ENCODE assay signal across 8 mouse cellular contexts in the genomic region with DNA sequence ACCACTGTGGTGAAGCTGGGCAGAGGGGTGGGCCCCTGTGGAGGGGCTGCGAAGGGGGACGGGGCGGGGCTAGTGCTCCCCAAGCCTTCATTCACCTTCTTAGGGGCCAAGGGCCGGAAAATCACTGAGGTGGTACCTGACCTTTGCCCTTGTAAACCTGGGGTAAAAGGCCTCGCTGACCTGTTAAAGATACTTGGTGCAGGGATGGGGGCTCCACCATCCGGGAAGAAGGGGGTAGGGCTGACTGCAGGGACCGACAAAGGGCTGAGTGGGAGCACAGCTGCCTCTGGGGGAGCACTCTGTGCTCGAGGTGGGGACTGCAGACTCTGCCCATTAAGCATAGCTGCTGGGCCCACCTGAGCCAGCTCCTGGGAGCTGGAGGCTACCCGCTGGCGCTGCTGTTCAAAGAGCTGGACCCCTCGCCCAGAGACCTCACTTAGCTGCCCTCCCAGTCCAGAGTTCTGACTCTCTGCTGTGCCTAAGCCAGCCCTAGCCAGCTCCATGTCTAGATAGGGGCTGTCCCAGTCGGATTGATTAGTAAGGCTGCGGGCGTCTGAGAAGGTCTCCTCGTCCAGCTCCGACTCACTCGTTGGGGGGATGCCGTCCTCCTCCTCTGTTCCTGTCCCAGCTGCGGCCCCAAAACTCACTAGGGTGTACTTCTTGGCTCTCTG. TPM values are rescaled to one million over a fixed set of nuclear protein-coding genes. Genes with fewer than 3 reads are reported as not detected.
DNase-seq lines count a peak whose midpoint lies in the region; ATAC-seq and TF ChIP-seq lines count a peak whose summit lies in the region.

No protein-coding gene starts in this region.

- H3K4me1 ChIP-seq in neural tube, embryonic 11.5 days (ENCODE audit: control insufficient read depth, insufficient read depth, low read length), result peaks cover 6% of the 10 kb centered on the region; the same call in 1 of the 2 replicates
- peaks cover 33% of the 10 kb centered on the region for H3K4me1 ChIP-seq in limb, embryonic 15.5 days
- peaks cover 20% of the 10 kb centered on the region for H3K4me1 ChIP-seq in olfactory bulb, adult 2 months (ENCODE audit: control insufficient read depth, insufficient read depth, low read length)

- no peaks in the 10 kb centered on the region for H3K9me3 ChIP-seq in neural tube, embryonic 11.5 days (ENCODE audit: control insufficient read depth, low read length)
- no peaks in the 10 kb centered on the region for H3K9me3 ChIP-seq in limb, embryonic 15.5 days

- H3K4me2 ChIP-seq in neural tube, embryonic 11.5 days (ENCODE audit: low read depth), result peak overlapping the region; percentile 86
- peak overlapping the region; percentile 89 for H3K4me2 ChIP-seq in limb, embryonic 15.5 days

- WGBS in neural tube, embryonic 11.5 days, result 9% methylated on average over 19 of the region's 19 CpGs
- 11% methylated on average over 19 of the region's 19 CpGs for WGBS in limb, embryonic 15.5 days
- 7% methylated on average over 19 of the region's 19 CpGs for WGBS in olfactory bulb, adult 2 months

- H3K27me3 ChIP-seq in neural tube, embryonic 11.5 days (ENCODE audit: control insufficient read depth, insufficient read depth, low read length), result no peaks in the 10 kb centered on the region
- H3K27me3 ChIP-seq in limb, embryonic 15.5 days, result no peaks in the 10 kb centered on the region

- H3K9ac ChIP-seq in neural tube, embryonic 11.5 days (ENCODE audit: low read length), result peak overlapping the region; percentile 73
- H3K9ac ChIP-seq in limb, embryonic 15.5 days, result peak overlapping the region; percentile 80

- no peak for TF ChIP-seq CTCF in olfactory bulb, adult 2 months (IDR thresholded peaks at IDR 0.05; ENCODE audit: insufficient read depth, low read depth, low read length)

- H3K36me3 ChIP-seq in neural tube, embryonic 11.5 days (ENCODE audit: control insufficient read depth, insufficient read depth, low read length), result no peaks in the 10 kb centered on the region
- no peaks in the 10 kb centered on the region for H3K36me3 ChIP-seq in limb, embryonic 15.5 days

- peak; percentile 48 for ATAC-seq in neural tube, embryonic 11.5 days (ENCODE audit: insufficient read depth, low FRiP score, low TSS enrichment)
- ATAC-seq in limb, embryonic 15.5 days (ENCODE audit: insufficient number of reproducible peaks, low FRiP score, low TSS enrichment, low read depth), result no peak; the same call in 1 of the 2 replicates

- DNase-seq in neural tube, embryonic 11.5 days (ENCODE audit: low spot score), result peak; percentile 47
- no peak for DNase-seq in neural tube, embryonic 10.5 days (ENCODE audit: extremely low spot score, low spot score)
- peak; percentile 16 to 30 for DNase-seq in cerebellum, postnatal 36 days
- peak; percentile 43 for DNase-seq in heart, postnatal 4 days
- DNase-seq in frontal cortex, postnatal 25 days (ENCODE audit: low spot score in 2 of 2), result no peak
- no peak for DNase-seq in left cerebral cortex, adult 8-10 months (ENCODE audit: low spot score in 2 of 2)

- no peak for TF ChIP-seq POLR2A in olfactory bulb, adult 2 months (IDR thresholded peaks at IDR 0.05; ENCODE audit: insufficient read depth, low read depth, low read length)

- H3K27ac ChIP-seq in neural tube, embryonic 11.5 days (ENCODE audit: low read depth, low read length), result peak overlapping the region; percentile 65; the same call in 1 of the 2 replicates
- peak overlapping the region; percentile 97 for H3K27ac ChIP-seq in limb, embryonic 15.5 days
- H3K27ac ChIP-seq in olfactory bulb, adult 2 months (ENCODE audit: insufficient read depth, low read depth, low read length), result peak overlapping the region; percentile 68

- peak overlapping the region; percentile 56 for H3K4me3 ChIP-seq in neural tube, embryonic 11.5 days (ENCODE audit: low read depth, low read length)
- peak overlapping the region; percentile 73 for H3K4me3 ChIP-seq in limb, embryonic 15.5 days
- peak overlapping the region; percentile 78 for H3K4me3 ChIP-seq in olfactory bulb, adult 2 months (ENCODE audit: insufficient read depth, low read depth, low read length)

RNA-seq across cellular contexts. Expression of gene Myoz1, which starts 5.5 kb away (rescaled TPM):
- 0.45 and 0.55 TPM in 2 replicates for polyA plus RNA-seq in neural tube, embryonic 11.5 days (2014; fragmentation: Nextera tagmentation; extraction: Ambion mirVana)
- total RNA-seq in heart, postnatal 4 days (2021), result 1 to 10 TPM; 5.6 to 7.5 TPM
- polyA plus RNA-seq in limb, embryonic 15.5 days (2015; fragmentation: Nextera tagmentation; extraction: Ambion mirVana), result 13.2 and 51.7 TPM in 2 replicates
- polyA plus RNA-seq in olfactory bulb, adult 2 months (2012; ENCODE audit: insufficient read depth, insufficient read length, low replicate concordance, missing spikeins), result not detected in 2 replicates
- total RNA-seq in left cerebral cortex, adult 8-10 months (2022), result 1 to 10 TPM in 2 of 4 experiments, under 1 TPM in 1, not detected in 1; 0.27 to 1.2 (median 1.1) TPM

RNA-seq across cellular contexts. Expression of gene Synpo2l, which starts 6.4 kb away (rescaled TPM):
- 6.2 and 7.5 TPM in 2 replicates for polyA plus RNA-seq in neural tube, embryonic 11.5 days (2014; fragmentation: Nextera tagmentation; extraction: Ambion mirVana)
- 100 to 1,000 TPM; 230 to 272 TPM for total RNA-seq in heart, postnatal 4 days (2021)
- 20.6 and 45.9 TPM in 2 replicates for polyA plus RNA-seq in limb, embryonic 15.5 days (2015; fragmentation: Nextera tagmentation; extraction: Ambion mirVana)
- not detected in 2 replicates for polyA plus RNA-seq in olfactory bulb, adult 2 months (2012; ENCODE audit: insufficient read depth, insufficient read length, low replicate concordance, missing spikeins)
- total RNA-seq in left cerebral cortex, adult 8-10 months (2022), result under 1 TPM; 0.23 to 0.57 (median 0.47) TPM

RNA-seq across cellular contexts. Expression of gene Sec24c, which starts 12.3 kb away (rescaled TPM):
- polyA plus RNA-seq in neural tube, embryonic 11.5 days (2014; fragmentation: Nextera tagmentation; extraction: Ambion mirVana), result 90.6 and 95.8 TPM in 2 replicates
- total RNA-seq in heart, postnatal 4 days (2021), result 100 to 1,000 TPM in 1 of 2 experiments, 10 to 100 TPM in 1; 96.3 to 110 TPM
- polyA plus RNA-seq in limb, embryonic 15.5 days (2015; fragmentation: Nextera tagmentation; extraction: Ambion mirVana), result 79.3 and 80.3 TPM in 2 replicates
- polyA plus RNA-seq in olfactory bulb, adult 2 months (2012; ENCODE audit: insufficient read depth, insufficient read length, low replicate concordance, missing spikeins), result 190 and 558 TPM in 2 replicates
- total RNA-seq in left cerebral cortex, adult 8-10 months (2022), result 100 to 1,000 TPM in 1 of 4 experiments, 10 to 100 TPM in 3; 87.9 to 102 (median 99.5) TPM

RNA-seq across cellular contexts. Expression of gene Usp54, which starts 20.9 kb away (rescaled TPM):
- 14.0 and 15.7 TPM in 2 replicates for polyA plus RNA-seq in neural tube, embryonic 11.5 days (2014; fragmentation: Nextera tagmentation; extraction: Ambion mirVana)
- total RNA-seq in heart, postnatal 4 days (2021), result 10 to 100 TPM; 15.2 to 15.4 TPM
- 6.7 and 7.2 TPM in 2 replicates for polyA plus RNA-seq in limb, embryonic 15.5 days (2015; fragmentation: Nextera tagmentation; extraction: Ambion mirVana)
- 58.6 TPM in 1 of 2 replicates, not detected in the other for polyA plus RNA-seq in olfactory bulb, adult 2 months (2012; ENCODE audit: insufficient read depth, insufficient read length, low replicate concordance, missing spikeins)
- 10 to 100 TPM; 52.2 to 58.6 (median 54.9) TPM for total RNA-seq in left cerebral cortex, adult 8-10 months (2022)

RNA-seq across cellular contexts. Expression of gene Fut11, which starts 33.0 kb away (rescaled TPM):
- 22.6 and 23.1 TPM in 2 replicates for polyA plus RNA-seq in neural tube, embryonic 11.5 days (2014; fragmentation: Nextera tagmentation; extraction: Ambion mirVana)
- total RNA-seq in heart, postnatal 4 days (2021), result 10 to 100 TPM; 11.4 to 11.8 TPM
- 31.9 and 33.5 TPM in 2 replicates for polyA plus RNA-seq in limb, embryonic 15.5 days (2015; fragmentation: Nextera tagmentation; extraction: Ambion mirVana)
- not detected in 2 replicates for polyA plus RNA-seq in olfactory bulb, adult 2 months (2012; ENCODE audit: insufficient read depth, insufficient read length, low replicate concordance, missing spikeins)
- 10 to 100 TPM; 14.4 to 15.4 (median 15.1) TPM for total RNA-seq in left cerebral cortex, adult 8-10 months (2022)

Comparison
In these comparisons a context has a peak if more than half of its experiments do, and no peak if none do; other contexts are left out.
1. DNase-seq: peak in neural tube, embryonic 11.5 days (single experiment), cerebellum, postnatal 36 days (2 of 2) and heart, postnatal 4 days (single experiment); none in neural tube, embryonic 10.5 days (single experiment), frontal cortex, postnatal 25 days (0 of 2) and left cerebral cortex, adult 8-10 months (0 of 2).
2. Peak in every context shown above with its lines, with median percentiles within 50 percentile points of each other: H3K27ac ChIP-seq and H3K4me3 ChIP-seq.